Mouse (Mus musculus) limb, embryonic 14.5 days (tissue): ENCODE results near the gene Dip2b. TPM values are rescaled to one million over a fixed set of nuclear protein-coding genes. Genes with fewer than 3 reads are reported as not detected.

ENCODE experiments used
- ATAC-seq: fragments of 200-750 bp; cut with Nextera tagmentation; 2 replicates; pipeline ENCODE4 v1.8.0; 2017; ENCODE audit warnings: low read depth, moderate number of reproducible peaks, moderate TSS enrichment; ENCODE audit not compliant: low FRiP score
- DNase-seq: peaks from one replicate; pipeline ENCODE4 v3.0.0-alpha.2; 2015; ENCODE audit warnings: low spot score
- H3K27ac ChIP-seq: fragments of 300-500 bp; sonication (generic); replicated peaks from 2 replicates; pipeline ENCODE4 v1.5.1; 2014; ENCODE audit warnings: low read depth, mild to moderate bottlenecking, low read length, moderate library complexity, mixed read lengths
- H3K27me3 ChIP-seq: fragments of 300-500 bp; sonication (generic); 2 replicates; pipeline ENCODE4 v1.6.1; 2014; ENCODE audit warnings: low read length, mixed read lengths; ENCODE audit not compliant: control insufficient read depth, insufficient read depth
- H3K36me3 ChIP-seq: fragments of 300-500 bp; sonication (generic); 2 replicates; pipeline ENCODE4 v1.6.1; 2014; ENCODE audit warnings: mild to moderate bottlenecking, low read length, moderate library complexity, mixed read lengths; ENCODE audit not compliant: control insufficient read depth, insufficient read depth
- H3K4me1 ChIP-seq: fragments of 300-500 bp; sonication (generic); 2 replicates; pipeline ENCODE4 v1.6.1; 2014; ENCODE audit warnings: antibody characterized with exemption, low read length, mixed read lengths; ENCODE audit not compliant: control insufficient read depth, insufficient read depth
- H3K4me2 ChIP-seq: fragments of 300-500 bp; sonication (generic); replicated peaks from 2 replicates; pipeline ENCODE4 v1.6.1; 2014; ENCODE audit warnings: low read depth, mild to moderate bottlenecking, low read length, moderate library complexity; ENCODE audit not compliant: severe bottlenecking
- H3K4me3 ChIP-seq: fragments of 300-500 bp; sonication (generic); replicated peaks from 2 replicates; pipeline ENCODE4 v1.5.1; 2014; ENCODE audit warnings: low read length
- H3K9ac ChIP-seq: fragments of 300-500 bp; sonication (generic); 2 replicates; pipeline ENCODE4 v1.6.1; 2014; ENCODE audit warnings: mild to moderate bottlenecking, low read depth, low read length, moderate library complexity; ENCODE audit not compliant: severe bottlenecking
- H3K9me3 ChIP-seq: fragments of 300-500 bp; sonication (generic); 2 replicates; pipeline ENCODE4 v1.6.1; 2016; ENCODE audit warnings: low read length; ENCODE audit not compliant: control insufficient read depth
- POLR2A ChIP-seq: fragments of 200-500 bp; IDR thresholded peaks from 2 replicates; pipeline ENCODE4 v1.8.0; 2012; ENCODE audit warnings: inconsistent platforms, mild to moderate bottlenecking, moderate library complexity, borderline replicate concordance; ENCODE audit not compliant: insufficient read depth, insufficient read length; ENCODE audit errors: extremely low read depth
- WGBS: fragments of 180-500 bp; shearing (Covaris S2); extraction: QIAGEN DNeasy Blood & Tissue Kit; methylation state at CpG from one replicate; pipeline ENCODE4 v1.1.7; 2014; 5-methylcytosine and 5-hydroxymethylcytosine counted together
- polyA plus RNA-seq, 2 experiments: library from polyadenylated mRNA; depleted of rRNA in 1 of 2; stranded (reverse) in 1 of 2; unstranded in 1 of 2; fragments of >200 nt; fragmentation: Nextera tagmentation in 1 of 2; extraction: Ambion mirVana in 1 of 2; gene quantifications; 2 replicates each; pipeline versions ENCODE4 v1.2.1 to v1.2.3; 2012 to 2014

Gene Dip2b
- polyA plus RNA-seq, 2 experiments, result 13.0 to 15.0 TPM

GRCm38 (mm10) chr15:100076362-100076761 is 37.9 kb downstream of the Dip2b start:
- TF ChIP-seq POLR2A, result no peak
- Histone ChIP-seq H3K36me3 (no peaks in the 10 kb centered on the region), H3K4me2 (no peak overlapping the region), H3K4me1 (peaks cover 12% of the 10 kb centered on the region), H3K9ac (no peak overlapping the region), H3K9me3 (no peaks in the 10 kb centered on the region), H3K27me3 (no peaks in the 10 kb centered on the region), H3K27ac (no peak overlapping the region), H3K4me3 (no peak overlapping the region)
- DNase-seq, result no peak
- 73% methylated on average over 4 of the region's 4 CpGs for WGBS
- ATAC-seq, result no peak

DNA sequence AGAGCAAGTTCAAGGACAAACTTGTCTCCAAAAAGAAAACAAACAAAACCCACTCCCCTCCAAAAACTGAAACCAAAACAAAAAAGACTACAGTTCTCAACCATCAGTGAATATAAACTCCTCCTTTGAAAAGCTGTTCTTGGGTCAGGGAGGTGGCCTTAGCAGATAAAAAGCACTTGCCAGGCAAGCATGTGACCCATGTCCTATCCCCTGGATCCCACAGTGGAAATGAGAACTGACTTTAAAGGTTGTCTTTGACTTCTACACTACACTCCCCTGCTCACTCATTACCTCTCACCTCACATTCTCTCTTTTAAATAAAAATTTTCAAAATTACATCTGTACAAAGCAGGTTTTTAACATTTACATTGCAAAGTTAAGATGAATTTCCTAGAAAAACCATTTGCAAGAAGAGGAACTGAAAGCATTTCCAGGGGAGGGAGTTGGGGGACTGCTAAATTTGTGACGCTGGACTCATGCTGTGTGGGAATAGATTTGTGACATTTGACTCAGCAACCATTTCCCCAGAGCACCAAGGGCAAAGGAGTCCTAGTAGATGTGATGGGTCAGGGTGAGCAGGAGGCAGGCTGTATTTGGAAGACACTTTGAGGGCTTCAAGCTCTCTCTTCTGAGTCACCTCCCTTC is 42.5 kb downstream of the Dip2b start:
- Histone ChIP-seq H3K4me1 (0 out of 2 replicates have a peak, but pooled peaks cover 5% of the 10 kb centered on the region), H3K4me3 (no peak overlapping the region), H3K36me3 (no peaks in the 10 kb centered on the region), H3K27ac (no peak overlapping the region), H3K27me3 (no peaks in the 10 kb centered on the region), H3K9me3 (no peaks in the 10 kb centered on the region), H3K4me2 (no peak overlapping the region), H3K9ac (no peak overlapping the region)
- no peak for DNase-seq
- 69% methylated on average over 1 of the region's 1 CpGs for WGBS
- no peak for TF ChIP-seq POLR2A
- ATAC-seq, result no peak

GRCm38 (mm10) chr15:100081478-100081998 is 43.1 kb downstream of the Dip2b start:
- Histone ChIP-seq H3K4me1 (0 out of 2 replicates have a peak, but pooled peaks cover 5% of the 10 kb centered on the region), H3K9me3 (no peaks in the 10 kb centered on the region), H3K27ac (no peak overlapping the region; the same call in 1 of the 2 replicates), H3K36me3 (no peaks in the 10 kb centered on the region), H3K4me2 (no peak overlapping the region), H3K9ac (no peak overlapping the region), H3K4me3 (no peak overlapping the region), H3K27me3 (no peaks in the 10 kb centered on the region)
- no peak for TF ChIP-seq POLR2A
- DNase-seq (no peak), ATAC-seq (no peak)
- 81% methylated on average over 6 of the region's 6 CpGs for WGBS

DNA sequence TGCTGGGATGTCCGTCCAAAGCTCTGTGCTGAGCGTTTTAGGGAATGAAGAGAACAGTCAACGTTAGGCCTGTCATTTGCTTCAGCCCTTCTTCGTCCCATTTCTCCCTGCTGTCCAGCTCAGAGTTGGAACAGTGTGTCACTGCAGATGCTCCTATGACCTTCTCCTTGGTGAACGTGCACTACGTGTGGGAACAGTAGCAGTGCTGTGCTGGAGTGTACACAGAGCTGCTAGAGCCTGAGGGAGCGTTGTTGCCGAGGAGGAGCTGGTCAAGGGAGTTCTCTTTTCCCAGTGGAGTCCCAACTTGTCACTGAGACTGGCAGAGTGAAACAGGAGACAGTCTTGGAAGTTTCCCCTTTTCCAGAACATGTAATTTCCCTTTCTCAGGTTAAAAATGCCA is 43.6 kb downstream of the Dip2b start:
- no peak for TF ChIP-seq POLR2A
- no peak overlapping the region for H3K4me3 ChIP-seq
- H3K36me3 ChIP-seq, result no peaks in the 10 kb centered on the region
- H3K9ac ChIP-seq, result no peak overlapping the region
- no peak overlapping the region for H3K4me2 ChIP-seq
- DNase-seq (no peak), ATAC-seq (no peak)
- no peaks in the 10 kb centered on the region for H3K27me3 ChIP-seq
- no peaks in the 10 kb centered on the region for H3K9me3 ChIP-seq
- WGBS, result 78% methylated on average over 8 of the region's 8 CpGs
- H3K4me1 ChIP-seq, result 0 out of 2 replicates have a peak, but pooled peaks cover 3% of the 10 kb centered on the region
- no peak overlapping the region; the same call in 1 of the 2 replicates for H3K27ac ChIP-seq

GRCm38 (mm10) chr15:100082733-100083132 is 44.3 kb downstream of the Dip2b start:
- Histone ChIP-seq H3K27me3 (no peaks in the 10 kb centered on the region), H3K4me1 (peaks cover 8% of the 10 kb centered on the region; the same call in 1 of the 2 replicates), H3K27ac (no peak overlapping the region), H3K4me3 (no peak overlapping the region), H3K9me3 (no peaks in the 10 kb centered on the region), H3K9ac (no peak overlapping the region), H3K4me2 (no peak overlapping the region), H3K36me3 (no peaks in the 10 kb centered on the region)
- no peak for TF ChIP-seq POLR2A
- ATAC-seq, result no peak
- no peak for DNase-seq
- WGBS, result 93% methylated on average over 5 of the region's 5 CpGs
